Mouse (Mus musculus) stomach, postnatal 0 days (tissue): ENCODE results near the gene Tipin.

Experiments
- CTCF ChIP-seq: IDR thresholded peaks from 2 replicates; pipeline ENCODE4 v1.5.1; 2016; ENCODE audit warnings: antibody characterized with exemption, low read depth, mild to moderate bottlenecking, moderate library complexity
- EP300 ChIP-seq: optimal IDR thresholded peaks from 2 replicates; pipeline ENCODE3; 2016; ENCODE audit warnings: antibody characterized with exemption

- no peak for TF ChIP-seq CTCF
- TF ChIP-seq EP300: no peak
Measured at GRCm38 (mm10) chr9:64314696-64315095, 33.3 kb downstream of the Tipin start.
